In the genomic region with DNA sequence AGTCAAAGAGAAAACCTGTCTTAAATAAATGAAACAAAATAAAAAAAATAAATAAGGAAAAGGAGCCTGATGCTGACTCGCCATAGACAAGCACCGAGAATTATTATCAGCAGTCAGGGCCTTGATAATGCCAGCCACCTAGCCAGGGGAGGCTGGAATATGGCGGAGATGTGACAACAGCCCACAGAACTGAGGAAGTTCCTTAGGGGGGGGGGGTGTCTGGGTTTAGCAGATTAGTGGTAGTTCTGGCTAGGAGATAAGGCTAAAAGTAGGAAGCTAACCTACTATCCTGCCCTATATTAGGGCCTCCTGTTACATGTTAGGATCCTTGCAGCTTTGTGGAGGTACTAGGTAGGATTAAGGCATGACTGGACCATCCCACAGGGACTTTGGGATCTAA, we compare ENCODE assay signal across 23 mouse cellular contexts. TPM values are rescaled to one million over a fixed set of nuclear protein-coding genes. Genes with fewer than 3 reads are reported as not detected.
DNase-seq lines count a peak whose midpoint lies in the region; ATAC-seq and TF ChIP-seq lines count a peak whose summit lies in the region.
"Had no signal": no experiment of that assay in that cellular context is flagged by ENCODE, and none has a peak within 500 bp of the region (broad histone marks: within the 10 kb centered on the region; RNA-seq: fewer than 3 reads in every experiment).

No protein-coding gene starts in this region.

- TF ChIP-seq CTCF in G1E (IDR thresholded peaks at IDR 0.05; ENCODE audit: low read depth, low read length): no peak

- no peak overlapping the region for H3K4me2 ChIP-seq in liver, embryonic 12.5 days
- no peak overlapping the region for H3K4me2 ChIP-seq in heart, embryonic 12.5 days
- H3K4me2 ChIP-seq: embryonic facial prominence, embryonic 15.5 days; heart, embryonic 15.5 days; hindbrain, embryonic 13.5 days had no signal

- no peak overlapping the region for H3K27ac ChIP-seq in liver, embryonic 12.5 days
- no peak overlapping the region for H3K27ac ChIP-seq in heart, embryonic 12.5 days (ENCODE audit: poor library complexity, severe bottlenecking)
- H3K27ac ChIP-seq in embryonic facial prominence, embryonic 10.5 days (replicated peaks): no peak overlapping the region
- H3K27ac ChIP-seq: embryonic facial prominence, embryonic 15.5 days; forebrain, embryonic 10.5 days; heart, embryonic 10.5 days; heart, embryonic 15.5 days; hindbrain, embryonic 13.5 days; hindbrain, postnatal 0 days had no signal

- no peak; the same call in 1 of the 2 replicates for ATAC-seq in G1E (ENCODE audit: extremely low read depth, insufficient number of reproducible peaks, low FRiP score, poor library complexity, severe bottlenecking)
- ATAC-seq in liver, embryonic 12.5 days: peak; percentile 54; the same call in 1 of the 2 replicates
- peak; percentile 35 for ATAC-seq in megakaryocyte progenitor cell, adult 5-6 weeks (replicated peaks; ENCODE audit: poor library complexity)
- ATAC-seq in heart, embryonic 12.5 days (ENCODE audit: insufficient number of reproducible peaks, low FRiP score): no peak
- ATAC-seq: forebrain, embryonic 14.5 days; hindbrain, postnatal 0 days; Patski had no signal

- H3K27me3 ChIP-seq in G1E (ENCODE audit: insufficient read depth, low read length): peaks cover 9% of the 10 kb centered on the region; the same call in 1 of the 2 replicates
- peaks cover 31% of the 10 kb centered on the region for H3K27me3 ChIP-seq in liver, embryonic 12.5 days (replicated peaks)
- peaks cover 5% of the 10 kb centered on the region; the same call in 1 of the 2 replicates for H3K27me3 ChIP-seq in heart, embryonic 12.5 days (replicated peaks)
- H3K27me3 ChIP-seq in embryonic facial prominence, embryonic 10.5 days (replicated peaks; ENCODE audit: low read depth, poor library complexity, severe bottlenecking): no peaks in the 10 kb centered on the region
- H3K27me3 ChIP-seq: embryonic facial prominence, embryonic 15.5 days; heart, embryonic 15.5 days; hindbrain, embryonic 13.5 days had no signal

- peak; percentile 32 for DNase-seq in G1E (ENCODE audit: low spot score)
- peak; percentile 6 for DNase-seq in c-Kit-positive CD71-positive TER-119-negative erythroid progenitor cells, embryonic 14.5 days (ENCODE audit: low read depth)
- no peak for DNase-seq in embryonic facial prominence, embryonic 10.5 days (ENCODE audit: low spot score)
- DNase-seq in adrenal gland, postnatal 14 days: no peak
- DNase-seq: adrenal gland, adult 2 months; cerebellum, adult 11-12 months; cerebellum, adult 9-10 months; cerebellum, postnatal 36 days; gastrocnemius, postnatal 36 days; heart, adult 18-20 months; heart, postnatal 14 days had no signal

- H3K9ac ChIP-seq in liver, embryonic 12.5 days: no peak overlapping the region
- no peak overlapping the region for H3K9ac ChIP-seq in heart, embryonic 12.5 days
- H3K9ac ChIP-seq: embryonic facial prominence, embryonic 15.5 days; heart, embryonic 15.5 days; hindbrain, embryonic 13.5 days had no signal

- H3K36me3 ChIP-seq in G1E (replicated peaks): no peaks in the 10 kb centered on the region
- no peaks in the 10 kb centered on the region for H3K36me3 ChIP-seq in liver, embryonic 12.5 days
- H3K36me3 ChIP-seq in heart, embryonic 12.5 days: no peaks in the 10 kb centered on the region
- H3K36me3 ChIP-seq in embryonic facial prominence, embryonic 10.5 days (replicated peaks): no peaks in the 10 kb centered on the region
- H3K36me3 ChIP-seq: embryonic facial prominence, embryonic 15.5 days; forebrain, embryonic 10.5 days; heart, embryonic 10.5 days; heart, embryonic 15.5 days; hindbrain, embryonic 13.5 days had no signal

- no peaks in the 10 kb centered on the region for H3K9me3 ChIP-seq in G1E (replicated peaks)
- no peaks in the 10 kb centered on the region for H3K9me3 ChIP-seq in liver, embryonic 12.5 days (replicated peaks)
- no peaks in the 10 kb centered on the region for H3K9me3 ChIP-seq in heart, embryonic 12.5 days (replicated peaks)
- no peaks in the 10 kb centered on the region for H3K9me3 ChIP-seq in embryonic facial prominence, embryonic 10.5 days
- H3K9me3 ChIP-seq: embryonic facial prominence, embryonic 15.5 days; forebrain, embryonic 10.5 days; heart, embryonic 10.5 days; heart, embryonic 15.5 days; hindbrain, embryonic 13.5 days had no signal

- 11% methylated on average over 3 of the region's 3 CpGs for WGBS in liver, embryonic 12.5 days (ENCODE audit: insufficient replicate concordance)
- 44% methylated on average over 3 of the region's 3 CpGs for WGBS in heart, embryonic 12.5 days
- 80% methylated on average over 3 of the region's 3 CpGs for WGBS in embryonic facial prominence, embryonic 10.5 days

- H3K4me1 ChIP-seq in G1E (ENCODE audit: insufficient read depth, low read depth, low read length): peaks cover 12% of the 10 kb centered on the region
- H3K4me1 ChIP-seq in liver, embryonic 12.5 days: peaks cover 34% of the 10 kb centered on the region
- no peaks in the 10 kb centered on the region for H3K4me1 ChIP-seq in heart, embryonic 12.5 days (replicated peaks)
- H3K4me1 ChIP-seq in embryonic facial prominence, embryonic 10.5 days: no peaks in the 10 kb centered on the region
- H3K4me1 ChIP-seq: embryonic facial prominence, embryonic 15.5 days; heart, embryonic 10.5 days; heart, embryonic 15.5 days; hindbrain, embryonic 13.5 days had no signal

- no peak overlapping the region for H3K4me3 ChIP-seq in G1E (ENCODE audit: low read depth, low read length)
- no peak overlapping the region for H3K4me3 ChIP-seq in liver, embryonic 12.5 days
- no peak overlapping the region for H3K4me3 ChIP-seq in heart, embryonic 12.5 days
- no peak overlapping the region for H3K4me3 ChIP-seq in embryonic facial prominence, embryonic 10.5 days
- H3K4me3 ChIP-seq: embryonic facial prominence, embryonic 15.5 days; erythroblast, embryonic 14.5 days; forebrain, embryonic 10.5 days; heart, embryonic 10.5 days; heart, embryonic 15.5 days; hindbrain, embryonic 13.5 days had no signal

RNA-seq across cellular contexts. Expression of gene Csf3r, which starts 3.6 kb away (rescaled TPM):
- total RNA-seq in G1E (2014; fragmentation: Nextera tagmentation) (not detected in 2 replicates), G1E (2017) (0.05 TPM in 1 of 2 replicates, not detected in the other)
- 0.02 TPM in 1 of 2 replicates, not detected in the other for polyA plus RNA-seq in G1E (2012)
- polyA plus RNA-seq in liver, embryonic 12.5 days (2016; fragmentation: Nextera tagmentation; extraction: Ambion mirVana): 2.8 TPM in 2 replicates
- 118 and 119 TPM in 2 replicates for total RNA-seq in megakaryocyte progenitor cell, adult 5-6 weeks (2015)
- total RNA-seq in megakaryocyte progenitor cell, adult 5-6 weeks (2017): 75.0 and 76.9 TPM in 2 replicates
- 0.15 and 0.30 TPM in 2 replicates for polyA plus RNA-seq in heart, embryonic 12.5 days (2016; fragmentation: Nextera tagmentation; extraction: Ambion mirVana)
- polyA plus RNA-seq in embryonic facial prominence, embryonic 10.5 days (2016; fragmentation: Nextera tagmentation; extraction: Ambion mirVana): 0.54 and 0.60 TPM in 2 replicates
- total RNA-seq in adrenal gland, postnatal 14 days (2021): 1.3 and 2.1 TPM in 2 replicates
- polyA plus RNA-seq: Patski had no signal

RNA-seq across cellular contexts. Expression of gene Mrps15, which starts 18.7 kb away (rescaled TPM):
- 178 and 214 TPM in 2 replicates for total RNA-seq in G1E (2014; fragmentation: Nextera tagmentation)
- total RNA-seq in G1E (2017): 66.0 and 84.8 TPM in 2 replicates
- 217 and 293 TPM in 2 replicates for polyA plus RNA-seq in G1E (2012)
- polyA plus RNA-seq in liver, embryonic 12.5 days (2016; fragmentation: Nextera tagmentation; extraction: Ambion mirVana): 128 and 138 TPM in 2 replicates
- total RNA-seq in megakaryocyte progenitor cell, adult 5-6 weeks (2015): 196 and 200 TPM in 2 replicates
- 76.1 and 90.5 TPM in 2 replicates for total RNA-seq in megakaryocyte progenitor cell, adult 5-6 weeks (2017)
- 142 and 146 TPM in 2 replicates for polyA plus RNA-seq in heart, embryonic 12.5 days (2016; fragmentation: Nextera tagmentation; extraction: Ambion mirVana)
- polyA plus RNA-seq in embryonic facial prominence, embryonic 10.5 days (2016; fragmentation: Nextera tagmentation; extraction: Ambion mirVana): 161 and 164 TPM in 2 replicates
- 77.6 and 79.9 TPM in 2 replicates for total RNA-seq in adrenal gland, postnatal 14 days (2021)

RNA-seq across cellular contexts. Expression of gene Oscp1, which starts 30.4 kb away (rescaled TPM):
- total RNA-seq in G1E (2014; fragmentation: Nextera tagmentation) (6.6 and 10.8 TPM in 2 replicates), G1E (2017) (9.6 and 9.8 TPM in 2 replicates)
- polyA plus RNA-seq in G1E (2012): 0.18 and 1.9 TPM in 2 replicates
- polyA plus RNA-seq in liver, embryonic 12.5 days (2016; fragmentation: Nextera tagmentation; extraction: Ambion mirVana): 2.8 and 3.0 TPM in 2 replicates
- 13.5 and 15.5 TPM in 2 replicates for total RNA-seq in megakaryocyte progenitor cell, adult 5-6 weeks (2015)
- 20.3 and 31.9 TPM in 2 replicates for total RNA-seq in megakaryocyte progenitor cell, adult 5-6 weeks (2017)
- polyA plus RNA-seq in heart, embryonic 12.5 days (2016; fragmentation: Nextera tagmentation; extraction: Ambion mirVana): 5.9 and 7.7 TPM in 2 replicates
- polyA plus RNA-seq in embryonic facial prominence, embryonic 10.5 days (2016; fragmentation: Nextera tagmentation; extraction: Ambion mirVana): 21.9 and 24.2 TPM in 2 replicates
- 5.2 and 5.8 TPM in 2 replicates for total RNA-seq in adrenal gland, postnatal 14 days (2021)
- polyA plus RNA-seq: erythroblast, embryonic 14.5 days had no signal

Comparison
In these comparisons a context has a peak if more than half of its experiments do, and no peak if none do; other contexts are left out.
1. ATAC-seq: peak in liver, embryonic 12.5 days (single experiment) and megakaryocyte progenitor cell, adult 5-6 weeks (single experiment); none in G1E (single experiment) and heart, embryonic 12.5 days (single experiment).
2. DNase-seq: peak in G1E (single experiment) and c-Kit-positive CD71-positive TER-119-negative erythroid progenitor cells, embryonic 14.5 days (single experiment); none in embryonic facial prominence, embryonic 10.5 days (single experiment) and adrenal gland, postnatal 14 days (single experiment).